Mouse (Mus musculus) fibroblast of lung, adult 2 months (primary cell): ENCODE measurements around the gene Grm1.

Experiments used
- DNase-seq: peaks from one replicate; pipeline ENCODE4 v3.0.0-alpha.2; 2011; ENCODE audit warnings: low read depth

Gene Grm1

DNA sequence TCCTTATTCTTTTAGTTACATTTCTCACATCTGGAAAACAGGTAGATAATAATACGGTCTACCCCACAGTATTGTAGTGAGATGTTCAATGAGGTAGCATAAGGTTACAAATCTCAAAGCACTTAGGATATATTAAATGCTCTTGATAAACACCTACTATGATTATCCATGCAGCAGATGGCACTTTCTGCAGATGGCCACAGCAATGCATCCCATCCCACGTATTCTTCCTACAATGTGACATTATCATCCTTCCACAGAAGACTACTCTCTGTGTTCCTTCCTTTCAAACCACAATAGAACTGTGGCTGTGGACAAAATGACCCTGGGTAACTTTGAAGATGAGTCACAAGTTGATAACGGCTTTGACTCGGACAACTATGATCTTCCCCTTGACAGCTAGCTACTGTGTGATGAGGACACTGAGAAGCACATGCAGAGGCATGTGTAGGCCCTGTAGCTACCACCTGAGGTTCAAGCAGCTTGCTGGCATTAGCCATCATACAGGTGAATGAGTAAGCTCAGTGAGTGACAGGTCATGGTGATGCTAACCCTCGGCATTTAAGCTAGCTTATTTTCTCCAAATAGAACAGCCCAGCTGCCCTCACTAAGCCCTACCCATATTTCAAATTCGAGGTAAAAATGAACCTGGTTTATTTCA, 117.5 kb downstream of the Grm1 start:
- no peak for DNase-seq

DNA sequence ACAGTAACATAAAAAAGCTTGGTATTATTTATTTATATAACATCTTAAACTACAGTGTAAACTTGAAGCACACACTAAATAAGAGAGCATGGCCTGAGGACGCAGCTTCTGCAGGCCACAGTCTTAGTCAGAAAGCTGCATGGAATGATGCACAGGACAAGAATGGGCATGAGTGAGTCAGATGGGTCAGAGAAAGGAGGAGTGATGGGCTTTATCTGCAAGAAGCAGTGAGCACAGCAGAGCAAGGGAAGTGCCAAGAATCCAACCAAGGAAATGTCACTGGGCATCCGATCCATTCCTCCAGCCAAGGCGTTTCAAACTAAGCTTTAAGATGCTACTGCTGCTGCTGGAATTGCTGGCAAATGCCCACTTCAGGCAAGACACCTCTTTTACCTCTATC, 131.6 kb downstream of the Grm1 start:
- no peak for DNase-seq

GRCm38 (mm10) chr10:10949172-10949571, 133.0 kb downstream of the Grm1 start:
- DNase-seq: no peak

DNA sequence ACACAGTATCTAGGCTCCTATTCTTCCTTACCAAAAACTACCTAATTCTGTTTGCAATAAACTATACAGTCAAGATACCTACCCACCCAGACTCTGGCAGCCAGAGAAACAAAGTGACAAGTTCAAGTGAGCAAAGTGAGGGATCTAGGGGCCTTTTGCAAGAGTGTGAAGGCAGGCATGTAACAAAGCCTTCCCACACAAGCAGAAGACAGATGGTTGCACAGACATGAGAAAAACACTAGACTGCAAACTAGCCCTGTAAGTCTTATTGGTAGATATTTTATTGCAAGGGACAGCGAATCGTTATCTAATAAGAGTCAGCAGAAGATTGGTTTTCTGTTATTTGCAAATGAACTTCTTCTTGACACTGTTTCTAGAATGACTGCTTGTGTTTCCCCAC, 134.6 kb downstream of the Grm1 start:
- no peak for DNase-seq

DNA sequence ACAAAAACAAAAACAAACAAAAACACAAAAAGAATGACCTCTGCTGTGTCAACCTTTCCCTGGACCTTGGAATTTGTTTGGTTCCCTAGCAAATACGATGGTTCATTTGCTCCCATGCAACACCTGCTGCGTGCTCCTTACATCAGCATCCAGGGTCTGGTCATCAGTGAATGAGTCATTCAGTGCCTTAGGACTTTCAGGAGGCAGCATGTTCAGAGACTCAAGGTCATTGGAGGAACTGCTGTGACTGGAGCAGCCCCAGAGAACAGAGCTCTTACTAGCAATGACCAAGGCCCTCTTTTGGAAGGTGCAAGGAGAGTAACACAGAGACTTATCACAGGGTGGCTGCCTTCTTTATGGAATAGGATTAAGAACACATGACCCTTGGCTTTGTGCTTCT, 138.2 kb downstream of the Grm1 start:
- no peak for DNase-seq

DNA sequence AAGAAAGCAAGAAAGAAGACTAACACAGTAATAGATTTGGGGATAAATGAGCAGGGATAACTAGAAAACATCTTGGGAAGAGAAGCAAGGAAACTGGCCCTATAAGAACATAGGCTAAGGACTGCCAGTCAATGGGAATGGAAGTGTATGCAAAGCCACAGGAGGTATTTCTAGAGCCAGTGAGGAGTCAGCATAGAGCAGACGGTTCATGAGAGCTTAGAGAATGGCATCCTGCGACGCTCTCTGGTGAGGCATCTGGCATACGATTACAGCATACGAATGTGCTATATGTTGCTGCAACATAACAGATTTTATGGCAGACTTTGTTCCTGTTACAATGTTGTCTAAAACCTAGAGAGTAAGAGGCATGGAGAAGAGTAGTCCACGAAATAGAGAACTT, 139.9 kb downstream of the Grm1 start:
- DNase-seq: no peak

- DNase-seq: no peak
Measured at GRCm38 (mm10) chr10:10935806-10936205, 146.3 kb downstream of the Grm1 start.

- no peak for DNase-seq
Measured at GRCm38 (mm10) chr10:10929672-10930071, 152.5 kb downstream of the Grm1 start.

GRCm38 (mm10) chr10:10928798-10929366, 153.3 kb downstream of the Grm1 start:
- DNase-seq: no peak

DNA sequence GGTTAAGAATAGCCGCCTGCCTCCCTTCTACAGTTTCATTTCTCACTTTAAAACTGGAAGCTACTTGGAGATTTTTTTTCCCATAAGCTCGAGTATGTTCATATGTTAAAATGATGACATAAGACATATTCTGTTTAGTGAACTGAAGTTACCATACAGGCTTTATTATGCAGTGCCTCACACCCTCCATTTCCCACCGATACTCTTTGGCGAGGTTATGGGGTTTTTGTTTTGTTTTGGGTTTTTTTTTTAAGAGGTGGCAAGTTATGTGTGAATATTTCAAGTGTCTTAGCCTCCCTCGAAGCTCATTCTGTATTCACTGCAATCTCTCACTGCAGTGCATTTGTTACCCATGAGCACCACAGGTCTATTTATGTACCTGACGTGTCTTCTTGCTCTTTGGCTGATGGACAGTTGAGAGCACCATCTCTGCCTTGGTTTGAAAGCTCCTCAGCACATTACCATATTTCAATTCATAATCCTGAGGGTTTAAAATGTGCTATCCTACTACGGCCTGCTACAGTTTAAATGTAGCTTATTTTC, 164.2 kb downstream of the Grm1 start:
- DNase-seq: no peak

DNA sequence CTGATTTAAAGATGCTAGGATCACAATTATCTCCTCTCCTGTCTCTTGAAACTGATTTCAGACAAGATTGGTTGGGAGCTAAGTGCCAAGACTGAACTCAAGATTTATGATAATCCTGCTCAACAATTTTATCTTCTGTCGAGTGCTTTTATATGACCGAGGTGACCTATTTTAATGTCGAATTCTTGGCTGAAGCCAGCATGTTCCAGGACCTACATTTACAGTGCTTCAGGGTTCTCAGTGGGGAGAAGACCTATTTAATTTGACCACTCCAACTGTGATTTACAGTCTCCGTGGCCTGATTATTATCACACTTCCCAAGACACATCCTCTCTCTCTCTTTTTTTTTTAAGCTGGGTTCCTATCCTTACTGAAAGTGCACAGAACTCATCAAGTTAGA, 168.5 kb downstream of the Grm1 start:
- no peak for DNase-seq

DNA sequence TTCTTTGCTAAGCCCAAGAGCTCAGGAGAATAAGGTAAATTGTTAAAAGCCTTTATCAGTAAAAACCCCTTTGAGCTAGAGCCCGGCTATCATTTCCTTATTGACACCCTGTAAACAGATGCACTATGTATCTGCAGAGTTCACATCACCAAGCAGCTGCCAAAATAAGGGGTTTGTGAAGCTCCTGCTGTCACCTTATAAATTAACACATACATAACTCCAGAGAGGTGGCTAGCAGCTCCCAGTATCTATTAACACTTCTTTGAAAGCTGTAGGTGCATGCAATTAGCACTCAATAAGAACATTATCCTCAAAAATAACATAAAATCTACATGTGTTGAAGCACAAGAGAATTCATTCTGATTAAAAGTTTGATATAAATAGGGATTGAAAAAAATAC, 191.9 kb downstream of the Grm1 start:
- DNase-seq: no peak

- DNase-seq: no peak
Measured at GRCm38 (mm10) chr10:10888521-10888920, 193.6 kb downstream of the Grm1 start.

- no peak for DNase-seq
Measured at GRCm38 (mm10) chr10:10884992-10885391, 197.2 kb downstream of the Grm1 start.

GRCm38 (mm10) chr10:10872142-10872541, 210.0 kb downstream of the Grm1 start:
- DNase-seq: no peak

- no peak for DNase-seq
Measured at GRCm38 (mm10) chr10:10870271-10870670, 211.9 kb downstream of the Grm1 start.

DNA sequence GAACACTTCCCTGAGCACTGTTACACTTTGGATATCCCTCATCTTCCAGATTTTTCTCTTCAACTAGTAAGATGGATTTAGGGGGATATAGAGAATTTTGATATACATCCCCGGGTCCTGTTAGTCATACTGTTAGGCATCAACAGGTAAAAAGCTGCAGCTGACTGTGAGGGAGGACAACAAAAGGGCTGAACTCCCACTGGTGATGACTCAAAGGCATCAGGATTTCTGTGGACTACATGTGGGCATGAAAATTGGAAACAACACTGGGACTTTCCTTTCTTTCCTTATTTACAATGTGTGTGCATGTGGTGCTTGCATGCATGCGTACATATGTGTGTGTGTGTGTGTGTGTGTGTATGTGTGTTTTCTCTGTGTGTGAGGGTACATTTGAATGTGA, 215.9 kb downstream of the Grm1 start:
- no peak for DNase-seq

GRCm38 (mm10) chr10:10864759-10865158, 217.4 kb downstream of the Grm1 start:
- peak; percentile 75 for DNase-seq

DNA sequence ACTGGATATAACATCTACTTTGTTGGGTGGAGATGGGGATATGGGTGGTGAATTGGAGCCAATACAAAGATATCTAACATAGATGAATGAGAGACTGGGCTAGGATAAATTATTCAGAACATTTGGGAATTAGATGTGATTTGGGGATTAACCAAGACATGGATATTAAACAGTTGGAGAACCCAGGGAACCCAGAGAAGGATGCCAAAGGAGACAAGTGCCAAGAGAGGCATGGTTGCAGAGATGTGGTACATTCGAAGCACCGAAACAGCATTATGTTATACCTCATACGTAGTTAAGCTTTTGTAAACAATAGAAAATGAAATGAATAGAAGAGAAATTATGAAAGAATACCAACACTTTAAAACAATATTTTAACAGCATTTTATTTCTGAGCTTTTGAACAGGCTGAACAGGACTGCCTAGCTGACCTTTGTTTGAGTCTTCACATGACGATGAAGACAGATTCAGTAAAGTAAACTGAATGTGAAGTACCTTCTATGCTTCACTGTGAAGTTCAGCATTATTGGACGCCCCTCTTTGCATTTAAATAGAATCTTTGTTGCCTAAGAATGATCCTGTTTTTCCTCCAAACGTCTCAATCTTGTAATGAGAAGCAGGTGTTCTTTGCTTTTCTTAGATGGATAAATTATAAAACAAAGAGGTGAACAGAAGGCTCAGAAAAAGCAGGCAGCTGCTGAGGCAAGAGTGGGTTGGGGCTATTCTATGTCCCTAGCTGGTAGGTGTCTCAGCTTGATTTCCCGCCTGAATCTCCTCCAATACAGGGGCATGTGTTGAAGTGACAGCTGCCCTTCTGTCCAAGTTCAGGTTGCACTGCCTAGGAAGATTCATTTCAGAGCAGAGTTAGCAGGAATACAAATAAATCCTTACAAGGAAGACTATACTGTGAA, 234.5 kb downstream of the Grm1 start:
- DNase-seq: no peak

GRCm38 (mm10) chr10:10845059-10845685, 237.0 kb downstream of the Grm1 start:
- DNase-seq: no peak

- no peak for DNase-seq
Measured at GRCm38 (mm10) chr10:10835406-10835805, 246.8 kb downstream of the Grm1 start.

GRCm38 (mm10) chr10:10834828-10835227, 247.3 kb downstream of the Grm1 start:
- no peak for DNase-seq
